Comparison of ENCODE assay signal across 8 mouse cellular contexts in genomic region chr9:56634406-56635120, GRCm38 (mm10).
DNase-seq lines count a peak whose midpoint lies in the region; ATAC-seq and TF ChIP-seq lines count a peak whose summit lies in the region.

No protein-coding gene starts in this region.

- H3K4me3 ChIP-seq in heart, embryonic 11.5 days (ENCODE audit: low read depth, low read length), result peak overlapping the region; percentile 64
- H3K4me3 ChIP-seq in hindbrain, embryonic 11.5 days (ENCODE audit: low read depth, low read length), result peak overlapping the region; percentile 73
- peak overlapping the region; percentile 72 for H3K4me3 ChIP-seq in midbrain, embryonic 12.5 days
- H3K4me3 ChIP-seq in thymus, adult 2 months (ENCODE audit: control insufficient read depth, insufficient read depth, low read length), result no peak overlapping the region

- peaks cover 25% of the 10 kb centered on the region for H3K4me1 ChIP-seq in heart, embryonic 11.5 days (ENCODE audit: control insufficient read depth, insufficient read depth, low read length)
- no peaks in the 10 kb centered on the region; the same call in 1 of the 2 replicates for H3K4me1 ChIP-seq in hindbrain, embryonic 11.5 days (replicated peaks; ENCODE audit: control insufficient read depth, insufficient read depth, low read length)
- peaks cover 28% of the 10 kb centered on the region for H3K4me1 ChIP-seq in midbrain, embryonic 12.5 days
- H3K4me1 ChIP-seq in thymus, adult 2 months (replicated peaks; ENCODE audit: control insufficient read depth, insufficient read depth, low read length), result peaks cover 24% of the 10 kb centered on the region

- DNase-seq in heart, adult 9 months (ENCODE audit: low spot score in 2 of 2), result no peak
- DNase-seq in cerebellum, postnatal 14 days, result peak; percentile 60 to 61
- DNase-seq in hindbrain, embryonic 11.5 days (ENCODE audit: low spot score), result peak; percentile 44
- DNase-seq in urinary bladder, adult 2 months (ENCODE audit: low spot score), result no peak
- DNase-seq in thymus, adult 2 months, result no peak
- no peak for DNase-seq in left cerebral cortex, postnatal 36 days (ENCODE audit: low spot score in 2 of 2)

- H3K4me2 ChIP-seq in heart, embryonic 11.5 days, result peak overlapping the region; percentile 95
- peak overlapping the region; percentile 97 for H3K4me2 ChIP-seq in hindbrain, embryonic 11.5 days (replicated peaks; ENCODE audit: low read depth, low read length)
- H3K4me2 ChIP-seq in midbrain, embryonic 12.5 days (replicated peaks), result peak overlapping the region; percentile 98

- intact Hi-C loops in left cerebral cortex, postnatal 36 days (cut with DNase I), result no loop called here

- 2% methylated on average over 25 of the region's 25 CpGs for WGBS in heart, embryonic 11.5 days (ENCODE audit: insufficient replicate concordance)
- WGBS in hindbrain, embryonic 11.5 days, result 1% methylated on average over 17 of the region's 25 CpGs
- WGBS in midbrain, embryonic 12.5 days, result 1% methylated on average over 25 of the region's 25 CpGs
- WGBS in thymus, adult 2 months, result 12% methylated on average over 25 of the region's 25 CpGs

- TF ChIP-seq CTCF in thymus, adult 2 months (IDR thresholded peaks at IDR 0.05; ENCODE audit: borderline replicate concordance, control insufficient read depth, extremely low read depth, insufficient read depth, low read length, poor library complexity), result no peak

- H3K9ac ChIP-seq in heart, embryonic 11.5 days (ENCODE audit: low read depth, low read length), result peak overlapping the region; percentile 65
- H3K9ac ChIP-seq in hindbrain, embryonic 11.5 days (ENCODE audit: low read depth, low read length), result peak overlapping the region; percentile 76
- peak overlapping the region; percentile 89 for H3K9ac ChIP-seq in midbrain, embryonic 12.5 days (replicated peaks)

- TF ChIP-seq POLR2A in thymus, adult 2 months (IDR thresholded peaks at IDR 0.05; ENCODE audit: control insufficient read depth, extremely low read depth, insufficient read depth, low read length, poor library complexity), result no peak

- H3K9me3 ChIP-seq in heart, embryonic 11.5 days (replicated peaks; ENCODE audit: control insufficient read depth, low read length), result no peaks in the 10 kb centered on the region
- no peaks in the 10 kb centered on the region for H3K9me3 ChIP-seq in hindbrain, embryonic 11.5 days (ENCODE audit: control insufficient read depth, low read length)
- no peaks in the 10 kb centered on the region for H3K9me3 ChIP-seq in midbrain, embryonic 12.5 days

- H3K27ac ChIP-seq in heart, embryonic 11.5 days (ENCODE audit: low read depth, low read length), result no peak overlapping the region
- peak overlapping the region; percentile 73 for H3K27ac ChIP-seq in hindbrain, embryonic 11.5 days (ENCODE audit: low read depth, low read length)
- peak overlapping the region; percentile 89 for H3K27ac ChIP-seq in midbrain, embryonic 12.5 days (replicated peaks)
- no peak overlapping the region for H3K27ac ChIP-seq in thymus, adult 2 months (ENCODE audit: control insufficient read depth, insufficient read depth, low read length)

- ATAC-seq in heart, embryonic 11.5 days (replicated peaks; ENCODE audit: insufficient number of reproducible peaks, low FRiP score, low TSS enrichment), result no peak
- no peak for ATAC-seq in hindbrain, embryonic 11.5 days (ENCODE audit: low FRiP score)
- ATAC-seq in midbrain, embryonic 12.5 days (ENCODE audit: low FRiP score, low read depth), result no peak; the same call in 1 of the 2 replicates

- H3K36me3 ChIP-seq in heart, embryonic 11.5 days (ENCODE audit: control insufficient read depth, insufficient read depth, low read length), result no peaks in the 10 kb centered on the region
- H3K36me3 ChIP-seq in hindbrain, embryonic 11.5 days (ENCODE audit: control insufficient read depth, insufficient read depth, low read length), result no peaks in the 10 kb centered on the region
- H3K36me3 ChIP-seq in midbrain, embryonic 12.5 days, result no peaks in the 10 kb centered on the region
- H3K36me3 ChIP-seq in thymus, adult 2 months (ENCODE audit: control insufficient read depth, insufficient read depth, low read length), result no peaks in the 10 kb centered on the region

- H3K27me3 ChIP-seq in heart, embryonic 11.5 days (ENCODE audit: control insufficient read depth, insufficient read depth, low read length), result peaks cover 57% of the 10 kb centered on the region
- peaks cover 27% of the 10 kb centered on the region for H3K27me3 ChIP-seq in hindbrain, embryonic 11.5 days (ENCODE audit: control insufficient read depth, insufficient read depth, low read length)
- peaks cover 61% of the 10 kb centered on the region for H3K27me3 ChIP-seq in midbrain, embryonic 12.5 days
- peaks cover 9% of the 10 kb centered on the region for H3K27me3 ChIP-seq in thymus, adult 2 months (ENCODE audit: control insufficient read depth, insufficient read depth, low read length)

Comparison
In these comparisons a context has a peak if more than half of its experiments do, and no peak if none do; other contexts are left out.
1. H3K27ac ChIP-seq: peak in hindbrain, embryonic 11.5 days (single experiment) and midbrain, embryonic 12.5 days (single experiment); none in heart, embryonic 11.5 days (single experiment) and thymus, adult 2 months (single experiment).
2. DNase-seq: peak in cerebellum, postnatal 14 days (2 of 2) and hindbrain, embryonic 11.5 days (single experiment); none in heart, adult 9 months (0 of 2), urinary bladder, adult 2 months (single experiment), thymus, adult 2 months (single experiment) and left cerebral cortex, postnatal 36 days (0 of 2).
3. Peak in every context shown above with its lines, with median percentiles within 50 percentile points of each other: H3K4me2 ChIP-seq and H3K9ac ChIP-seq.